Mouse (Mus musculus): ENCODE measurements at regions not wholly inside any gene's neighbourhood (a gene's known extent, or its start where the extent isn't known, plus 50 kb on each side); places are given as distances from the start of the nearest gene placed in this dataset.

DNA sequence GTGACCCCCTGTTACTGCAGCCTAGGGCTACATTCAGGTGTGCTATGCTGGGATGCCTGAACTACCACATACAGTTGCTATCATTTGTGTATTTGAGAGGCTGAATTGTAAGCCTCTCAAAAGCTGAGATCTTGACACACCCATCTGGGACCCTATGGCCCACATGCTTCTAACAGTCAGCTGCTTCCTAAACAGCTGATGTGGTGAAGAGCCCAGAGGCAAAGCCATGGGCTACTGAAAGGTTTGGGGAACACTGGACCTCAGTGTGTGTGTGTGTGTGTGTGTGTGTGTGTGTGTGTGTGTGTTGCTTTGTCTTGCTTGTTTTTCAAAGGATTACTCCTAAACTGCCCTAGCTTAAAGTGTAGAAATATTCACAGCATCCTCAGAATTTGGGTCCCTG, 75.0 kb downstream of the Lbh start:
- no peak for DNase-seq (ENCODE audit: low spot score)

DNA sequence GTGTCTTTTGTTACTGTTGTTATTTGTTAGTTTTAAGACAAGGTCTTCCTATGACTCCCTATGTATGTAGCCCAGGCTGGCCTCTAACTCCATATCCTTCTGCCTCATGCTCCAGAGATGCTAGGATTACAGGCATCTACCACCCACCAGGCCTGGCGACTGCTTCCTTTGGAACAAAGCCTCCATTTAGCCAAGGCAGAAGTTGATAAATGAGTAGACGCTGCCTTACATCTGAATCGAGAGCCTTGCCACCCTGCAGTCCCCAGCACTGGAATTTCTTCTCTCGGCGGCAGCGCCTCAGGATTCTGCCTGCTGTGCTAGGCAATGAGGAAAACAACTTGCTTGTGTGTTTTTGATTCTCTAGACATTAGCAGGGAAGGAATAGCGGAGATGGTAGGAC, 75.5 kb downstream of the Lbh start:
- DNase-seq (ENCODE audit: low spot score): peak; percentile 55

DNA sequence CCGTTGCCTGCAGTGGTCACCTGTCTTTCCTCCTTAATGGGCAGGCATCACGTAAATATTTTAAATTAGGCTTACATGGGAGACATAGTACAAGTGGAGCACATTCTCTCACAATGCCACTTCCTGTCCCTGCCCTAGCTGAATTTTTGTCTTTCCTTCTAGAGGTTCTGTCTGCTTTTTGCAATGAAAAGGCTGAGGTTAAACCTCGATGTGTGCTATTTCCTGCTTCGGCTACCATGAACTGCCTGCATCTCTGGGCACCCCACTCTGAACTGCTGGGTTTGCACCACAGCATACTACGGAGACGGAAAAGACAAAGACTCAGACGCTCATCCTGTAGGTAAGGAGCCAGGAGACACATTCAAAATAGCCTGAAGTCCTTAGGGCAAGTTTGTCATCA, 78.4 kb downstream of the Lbh start:
- DNase-seq (ENCODE audit: low spot score): no peak

DNA sequence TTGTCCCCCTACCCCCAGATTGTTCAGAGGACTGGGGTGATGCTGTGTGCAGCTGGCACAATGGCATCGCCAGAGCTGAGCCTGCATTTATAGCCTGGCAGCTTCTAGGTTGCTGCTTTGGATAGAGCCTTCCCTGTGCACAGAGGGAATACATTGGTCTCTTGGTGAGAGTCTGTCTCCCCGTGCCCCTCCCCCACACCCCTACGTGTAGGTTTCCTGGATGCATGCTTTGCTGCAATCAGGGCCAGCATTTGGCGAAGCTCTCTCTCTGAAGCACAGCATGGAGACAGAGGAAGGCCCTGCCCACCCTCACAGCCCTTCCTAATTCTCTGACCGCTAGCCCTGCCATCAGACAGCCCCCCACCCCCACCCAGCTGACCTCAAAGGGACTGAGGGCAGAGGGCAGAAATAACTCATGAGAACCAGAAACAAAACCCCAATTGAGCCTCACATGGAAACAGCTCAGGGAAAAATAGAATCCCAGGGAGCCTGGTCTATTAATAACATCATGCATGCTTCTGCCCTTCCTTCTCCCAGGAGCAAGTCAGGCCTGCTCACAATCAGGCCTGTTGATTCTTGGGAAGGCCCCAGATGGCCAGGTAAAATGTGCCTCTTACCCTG, 79.3 kb downstream of the Lbh start:
- peak; percentile 76 for DNase-seq (ENCODE audit: low spot score)

DNA sequence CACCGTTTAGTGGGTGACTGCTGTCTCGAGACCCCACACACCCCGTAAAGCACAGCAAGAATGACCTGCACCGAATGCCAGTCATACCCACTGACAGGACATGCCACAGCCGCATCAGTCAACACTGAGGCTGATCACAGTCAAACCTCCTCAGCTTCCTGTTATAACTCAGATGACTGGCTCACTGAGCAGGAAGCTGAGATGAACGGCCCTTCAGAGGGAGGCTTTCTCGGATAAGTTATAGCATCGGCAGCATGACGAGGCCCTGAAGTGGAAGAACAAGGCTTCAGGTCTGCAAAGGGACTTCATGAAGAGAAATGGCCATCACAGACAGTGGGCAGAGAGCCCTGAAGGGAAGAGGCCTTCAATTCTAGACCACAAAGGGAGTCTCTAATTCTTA, 87.0 kb downstream of the Lbh start:
- DNase-seq (ENCODE audit: low spot score): no peak

DNA sequence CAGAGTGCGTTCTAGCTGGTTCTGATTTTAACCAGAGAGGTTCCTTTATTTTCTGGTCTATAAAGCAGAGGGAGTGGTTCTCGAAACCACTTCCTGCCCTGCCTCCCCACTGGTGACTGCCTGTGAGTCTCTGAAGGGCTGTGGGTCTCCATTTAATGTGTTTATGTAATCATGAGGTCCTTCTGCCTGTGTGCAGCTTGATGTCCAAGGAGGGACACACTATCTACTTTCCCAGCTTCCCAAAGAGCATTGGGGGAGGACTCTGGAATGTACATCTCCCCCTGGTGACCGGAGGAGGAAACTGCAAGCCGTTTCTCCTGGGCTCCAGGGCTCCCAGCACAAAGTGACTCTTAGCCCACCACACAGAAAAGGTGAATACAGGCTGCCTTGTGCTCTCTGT, 90.8 kb downstream of the Lbh start:
- DNase-seq (ENCODE audit: low spot score): peak; percentile 72

DNA sequence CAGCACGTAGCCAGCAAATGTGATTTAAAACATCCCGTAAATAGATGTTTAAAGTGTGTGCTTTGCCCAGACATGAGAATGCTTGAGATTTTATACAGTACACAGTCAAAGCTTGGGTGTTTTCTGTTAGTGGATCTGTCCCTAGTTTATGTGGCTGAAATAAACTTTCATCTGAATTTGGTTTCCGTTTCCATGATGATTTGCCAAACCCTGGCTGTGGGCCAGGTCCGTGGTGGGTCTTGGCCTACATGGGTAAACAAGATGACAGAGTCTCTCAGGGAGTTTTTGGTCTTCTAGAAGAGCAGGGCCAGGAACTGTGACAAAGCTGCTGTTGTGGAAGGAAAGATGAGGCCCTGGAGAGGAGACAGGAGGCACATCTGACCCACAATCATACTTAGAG, 91.9 kb downstream of the Lbh start:
- no peak for DNase-seq (ENCODE audit: low spot score)

DNA sequence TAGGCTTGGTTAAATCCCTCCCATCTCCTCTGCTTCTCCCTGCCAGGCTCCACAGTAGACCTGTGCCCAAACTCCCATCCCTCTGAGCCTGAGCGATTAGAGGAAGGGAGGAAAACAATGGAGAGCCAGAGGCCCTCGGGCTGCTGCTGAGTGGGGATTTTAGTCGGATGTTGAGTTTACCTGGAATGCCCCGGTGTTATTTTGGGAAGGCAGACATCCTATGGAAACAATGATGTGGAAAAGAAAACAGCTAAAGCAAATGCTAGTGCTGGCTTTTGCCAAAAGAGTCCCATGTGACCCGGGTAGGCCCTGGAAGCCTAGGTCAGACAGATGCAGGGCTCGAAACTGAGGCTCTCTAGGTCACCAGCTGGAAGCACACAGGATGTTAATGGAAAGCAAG, 94.3 kb downstream of the Lbh start:
- DNase-seq (ENCODE audit: low spot score): no peak

DNA sequence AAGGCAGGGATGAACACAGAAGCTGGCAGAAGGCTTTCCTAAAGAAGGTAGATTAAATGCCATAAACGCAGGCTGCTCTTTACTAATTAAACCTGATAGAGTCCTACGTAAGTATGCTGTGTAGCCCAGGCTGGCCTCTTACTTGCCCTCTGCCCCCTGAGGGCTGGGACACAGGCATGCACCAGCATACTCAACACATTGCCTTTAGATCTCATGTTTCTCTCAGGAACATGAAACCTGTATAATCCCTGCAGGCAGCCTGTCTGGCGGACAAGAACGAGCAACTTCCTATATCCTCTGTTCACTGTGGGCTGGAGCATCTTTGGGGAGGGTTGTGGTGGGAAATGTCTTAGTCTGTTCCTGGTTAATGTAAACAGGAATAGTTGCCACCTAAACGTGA, 94.8 kb upstream of the Lclat1 start:
- peak; percentile 34 for DNase-seq (ENCODE audit: low spot score)

DNA sequence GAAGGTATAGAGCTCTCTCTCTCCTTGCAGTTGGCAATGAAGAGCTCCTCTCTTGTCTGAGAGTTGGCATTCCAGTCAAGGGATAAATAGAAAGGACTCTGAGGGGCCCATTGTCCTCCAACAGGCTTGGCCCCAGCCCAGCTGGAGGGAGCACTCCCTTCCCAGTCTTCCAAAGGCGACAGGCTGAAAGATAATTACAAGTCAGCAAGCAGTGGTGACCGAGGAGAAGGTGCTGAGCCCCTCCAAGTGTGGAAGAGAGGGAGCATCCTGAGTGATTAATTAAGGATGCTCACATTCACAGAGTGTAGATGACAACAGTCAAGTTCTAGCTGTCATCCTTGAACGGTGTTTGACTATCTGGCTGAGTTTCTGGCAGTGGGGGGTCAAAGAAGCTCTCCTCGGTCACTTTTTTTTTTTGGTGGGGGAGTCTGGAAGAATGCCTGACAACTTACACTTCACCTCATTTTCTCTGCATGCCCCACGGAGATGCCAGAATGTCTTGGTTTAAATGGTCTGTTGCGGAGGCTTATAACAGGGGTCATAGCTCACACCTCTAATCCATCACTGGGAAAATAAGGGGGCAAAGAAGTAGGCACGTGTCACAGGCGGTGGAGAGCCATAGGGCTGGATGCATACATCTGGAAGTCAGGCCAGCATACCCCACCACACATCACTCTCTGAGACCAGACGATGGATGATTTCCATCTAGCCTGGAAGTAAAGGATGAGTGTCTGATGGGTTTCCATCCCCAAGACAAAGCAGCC, 93.5 kb upstream of the Lclat1 start:
- no peak for DNase-seq (ENCODE audit: low spot score)

DNA sequence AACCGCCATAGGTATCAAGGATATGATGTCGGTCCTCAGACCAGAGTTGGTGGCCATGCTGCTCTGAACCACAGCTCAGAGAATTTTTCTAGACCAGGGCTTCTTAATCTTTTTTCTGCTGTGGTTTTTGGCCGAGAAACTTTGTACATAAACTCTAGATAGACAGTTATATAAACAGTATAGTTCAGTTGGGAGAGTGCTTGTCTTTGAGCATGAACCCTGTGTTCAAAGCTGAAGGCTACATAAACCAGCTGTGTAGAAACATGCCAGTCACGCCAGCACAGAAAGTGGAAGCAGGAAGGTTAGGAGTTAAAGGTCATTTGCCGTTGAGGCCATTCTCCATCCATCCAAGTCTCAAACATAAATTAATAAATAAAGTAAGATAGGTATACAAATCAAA, 90.6 kb upstream of the Lclat1 start:
- no peak for DNase-seq (ENCODE audit: low spot score)

DNA sequence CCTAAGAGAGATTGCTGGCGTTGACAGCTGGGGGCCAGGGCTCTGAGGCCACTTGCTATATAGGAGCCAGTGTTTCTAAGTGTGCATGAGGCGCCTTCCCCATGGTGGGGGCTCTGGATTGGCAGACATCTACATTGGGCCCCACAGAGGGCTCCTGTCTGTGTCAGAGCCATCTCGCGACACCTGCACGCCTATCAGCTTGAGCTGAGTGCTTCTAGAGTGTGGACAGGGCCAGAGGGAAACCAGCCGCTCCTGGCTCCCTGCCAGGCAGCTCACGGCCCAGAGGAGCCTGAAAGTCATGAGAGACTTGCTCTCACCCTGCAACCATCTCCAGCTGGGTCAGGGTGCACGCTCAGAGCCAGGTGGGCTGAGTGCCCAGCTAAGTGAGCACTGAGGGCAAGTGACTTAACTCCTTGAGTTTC, 85.1 kb upstream of the Lclat1 start:
- DNase-seq (ENCODE audit: low spot score): no peak

DNA sequence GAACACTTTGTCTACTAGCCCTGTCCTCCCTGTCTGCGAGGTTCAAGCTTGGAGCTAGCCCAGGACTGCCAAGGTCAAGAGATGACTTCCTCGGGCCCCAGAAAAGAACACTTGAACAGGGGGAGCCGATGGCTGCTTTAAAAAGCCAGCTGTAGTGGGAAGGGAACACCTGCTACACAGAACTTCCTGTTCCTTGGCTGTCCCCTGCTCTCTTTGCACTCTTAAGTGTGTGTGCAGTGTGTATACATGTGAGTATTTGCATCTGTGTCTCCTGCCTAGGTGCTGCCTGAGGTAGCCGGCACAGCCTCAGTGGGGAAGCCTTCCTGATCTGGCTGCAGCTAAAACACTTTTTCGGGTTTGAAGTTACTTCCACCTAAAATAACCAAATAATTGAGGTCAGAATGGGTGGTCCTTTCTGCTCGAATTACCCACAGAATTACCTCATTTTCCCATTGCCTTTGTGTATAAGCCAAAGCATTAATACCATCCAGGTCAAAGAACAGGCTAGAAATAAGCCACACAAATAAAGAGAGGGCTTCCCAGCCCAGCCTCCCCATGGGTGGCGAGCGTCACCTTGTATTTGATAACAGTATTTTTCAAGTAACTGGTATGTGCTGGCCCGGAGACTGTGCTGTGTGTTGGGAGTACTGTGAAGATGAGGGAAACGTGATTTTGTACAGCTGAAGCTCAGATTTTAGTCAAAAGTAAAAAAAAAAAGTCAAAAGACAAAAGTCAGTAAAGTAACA, 84.2 kb upstream of the Lclat1 start:
- DNase-seq (ENCODE audit: low spot score): no peak

DNA sequence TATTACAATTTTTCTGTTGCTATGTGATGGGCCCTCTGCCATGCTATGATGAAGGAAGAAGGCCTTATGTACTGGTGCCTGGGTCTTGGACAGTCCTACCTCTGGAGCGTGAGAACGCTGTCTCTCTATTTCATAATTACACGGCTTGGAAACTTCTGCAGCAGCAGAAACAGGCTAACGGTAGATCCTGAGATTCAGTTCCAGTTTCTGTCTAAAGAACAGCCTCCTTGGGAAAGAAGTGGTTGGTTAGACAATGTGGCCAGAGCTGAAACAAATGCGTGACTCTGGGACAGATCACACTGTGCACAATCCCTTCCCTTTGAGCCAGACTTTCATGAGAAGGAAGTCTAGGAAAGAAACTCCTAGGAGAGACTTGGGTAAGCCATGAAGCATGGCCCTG, 80.7 kb upstream of the Lclat1 start:
- DNase-seq (ENCODE audit: low spot score): no peak

DNA sequence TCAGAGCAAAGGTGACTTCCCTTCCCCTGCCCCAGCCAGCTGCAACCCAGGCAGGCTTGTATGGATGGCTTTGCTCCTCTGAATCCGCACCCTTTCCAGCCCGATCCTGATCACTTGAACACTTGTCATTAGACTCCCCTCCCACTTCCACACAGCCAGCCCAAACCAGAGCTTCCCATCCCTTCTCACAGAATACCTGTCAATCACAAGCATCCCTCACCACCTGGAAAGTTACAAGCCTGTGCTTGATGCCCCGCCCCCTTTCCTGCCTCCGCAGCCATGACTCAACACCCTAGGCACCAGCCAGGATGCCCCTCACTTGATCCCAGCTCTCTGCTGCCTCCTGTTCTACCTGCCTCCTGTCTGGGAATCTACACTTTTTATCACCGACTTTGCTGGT, 76.0 kb upstream of the Lclat1 start:
- DNase-seq (ENCODE audit: low spot score): no peak

DNA sequence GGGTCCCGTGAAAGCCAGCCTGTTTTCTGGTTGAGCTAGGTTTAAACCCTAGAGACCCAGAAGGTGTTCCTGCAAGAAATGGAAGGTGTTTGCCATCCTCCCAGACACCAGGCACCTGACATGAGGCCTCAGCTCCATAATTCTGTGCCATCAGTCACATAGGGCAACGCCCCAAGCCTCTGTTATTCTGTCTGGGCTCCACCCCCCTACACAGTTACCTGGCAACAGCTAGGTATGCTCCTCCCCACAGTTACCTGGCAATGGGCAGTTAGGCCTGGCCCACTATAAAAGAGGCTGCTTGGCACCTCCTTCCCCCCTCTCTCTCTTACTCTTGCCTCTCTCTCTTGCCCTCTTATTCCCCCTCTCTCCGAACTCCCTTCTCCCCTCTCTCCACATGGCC, 75.5 kb upstream of the Lclat1 start:
- no peak for DNase-seq (ENCODE audit: low spot score)

DNA sequence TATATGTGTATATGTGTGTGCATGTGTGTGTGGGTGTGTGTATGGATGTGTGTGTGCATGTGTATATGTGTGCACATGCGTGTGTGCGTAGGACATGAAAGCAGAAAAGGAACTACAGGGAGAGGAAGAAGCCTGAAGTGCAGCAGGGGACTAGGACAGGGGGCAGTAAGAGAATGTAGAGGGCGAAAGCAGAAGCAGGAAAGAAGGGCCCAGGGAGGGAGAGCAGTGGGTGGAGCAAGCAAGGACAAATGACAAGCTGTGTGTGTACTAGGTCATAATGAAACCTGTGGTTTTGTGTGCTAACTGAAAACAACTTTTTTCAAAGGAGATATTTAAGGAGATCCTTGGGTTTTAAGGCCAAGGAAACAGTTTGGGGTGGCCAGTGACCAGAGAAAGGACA, 73.4 kb upstream of the Lclat1 start:
- DNase-seq (ENCODE audit: low spot score): no peak

DNA sequence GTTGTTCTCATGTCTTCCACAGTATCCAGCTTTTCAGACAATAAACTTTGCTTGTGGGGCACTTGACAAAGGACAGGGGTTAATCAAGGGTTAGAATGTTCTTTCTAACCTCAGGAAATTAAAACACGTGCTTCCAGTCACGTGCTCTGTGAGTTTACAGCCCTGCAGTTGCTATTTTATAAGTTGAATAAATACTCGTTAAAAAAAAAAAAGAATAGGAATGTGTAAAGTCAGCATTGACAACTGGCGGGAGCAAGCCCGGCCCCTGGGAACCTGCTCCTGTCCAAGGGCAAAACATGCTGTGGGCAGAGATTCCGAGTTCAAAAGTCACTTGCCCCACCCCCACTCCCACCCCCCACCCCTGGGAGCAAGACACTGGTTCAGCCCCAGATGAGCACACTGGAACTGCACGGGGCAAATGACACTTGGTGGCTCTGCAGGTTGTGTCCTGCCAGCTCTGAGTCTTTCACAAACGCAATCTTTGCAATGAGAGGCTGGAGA, 72.8 kb upstream of the Lclat1 start:
- no peak for DNase-seq (ENCODE audit: low spot score)

DNA sequence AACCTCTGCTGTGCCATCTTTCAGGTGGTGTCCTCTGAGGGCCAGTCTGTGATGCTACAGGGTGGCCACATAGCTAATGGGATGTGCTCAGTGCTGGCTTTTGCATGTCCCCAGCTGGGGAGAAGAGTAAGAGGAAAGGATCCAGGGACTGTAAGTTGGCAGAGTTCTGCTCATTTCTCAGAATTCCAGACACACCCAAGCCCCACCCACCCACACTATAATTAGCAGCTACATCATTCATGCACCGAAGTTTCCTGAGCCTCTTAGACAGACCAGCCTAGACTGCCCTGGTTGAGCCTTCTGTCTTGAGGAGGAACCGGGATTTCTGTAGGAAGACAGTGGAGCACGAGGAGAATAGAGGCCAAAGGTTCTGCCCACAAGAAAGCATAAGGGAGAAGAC, 70.9 kb upstream of the Lclat1 start:
- DNase-seq (ENCODE audit: low spot score): no peak

DNA sequence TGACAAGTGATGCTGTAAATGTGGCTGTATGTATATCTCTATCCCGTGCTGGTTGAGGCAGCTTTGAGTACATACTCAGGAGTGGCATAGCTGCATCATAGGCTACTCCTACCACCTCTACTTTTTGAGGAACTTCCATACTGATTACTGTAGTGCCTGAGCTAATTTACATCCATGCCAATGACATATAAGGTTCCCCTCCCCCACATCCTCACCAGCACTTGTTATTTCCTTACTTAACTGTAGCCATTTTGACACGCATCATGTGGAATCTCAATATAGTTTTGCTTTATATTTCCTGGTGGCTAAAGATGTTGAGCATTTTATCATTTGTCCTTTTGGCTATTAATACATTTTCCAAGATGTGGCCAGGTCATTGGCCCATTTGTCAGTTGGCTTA, 69.2 kb upstream of the Lclat1 start:
- DNase-seq (ENCODE audit: low spot score): no peak

DNA sequence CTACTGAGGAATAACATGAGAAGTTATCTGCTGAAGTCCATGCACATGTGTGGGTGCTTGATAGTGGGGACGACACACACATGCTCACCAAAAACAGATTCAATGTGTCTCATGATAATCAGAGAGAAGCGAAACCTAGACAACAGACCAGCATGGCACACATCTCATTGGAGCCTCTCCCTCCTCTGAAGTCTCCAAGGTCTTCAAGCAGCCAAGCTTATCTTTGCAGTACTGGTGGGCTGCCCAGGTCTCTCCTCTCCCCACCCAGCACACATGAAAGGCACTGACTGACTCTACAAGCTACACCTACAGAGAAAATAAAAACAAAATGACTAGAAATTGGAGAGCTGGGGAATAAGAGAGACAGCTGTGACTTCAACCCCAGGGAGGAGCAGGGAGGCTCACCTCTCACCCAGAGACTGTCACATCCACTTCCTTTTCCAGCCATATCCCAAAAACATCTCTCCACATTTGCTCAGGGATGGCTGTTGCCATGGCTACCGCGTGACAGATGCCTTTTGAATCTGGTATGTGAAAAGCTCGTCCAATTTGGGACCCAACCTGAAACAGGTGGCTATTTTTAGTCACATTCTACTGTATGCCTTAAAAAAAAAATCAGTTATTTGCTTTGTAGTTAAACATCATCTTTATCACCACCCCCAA, 62.7 kb upstream of the Lclat1 start:
- no peak for DNase-seq (ENCODE audit: low spot score)

DNA sequence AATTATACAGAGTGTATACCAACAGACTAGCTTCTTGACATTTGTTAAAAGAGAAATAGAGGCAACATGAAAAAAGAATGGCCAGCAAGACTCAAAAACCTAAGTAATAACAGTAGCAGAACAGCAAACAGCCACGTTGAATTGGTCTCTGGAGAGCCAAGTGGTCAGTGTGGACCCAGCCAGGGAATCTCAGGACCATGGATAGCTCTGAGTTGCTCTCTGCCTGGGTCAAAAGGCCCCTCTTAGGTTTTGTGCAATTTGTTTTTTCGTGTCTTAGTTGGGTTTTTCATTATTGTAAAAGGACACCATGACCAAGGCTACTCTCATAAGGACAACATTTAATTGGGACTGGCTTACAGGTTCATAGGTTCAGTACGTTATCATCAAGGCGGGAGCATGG, 60.8 kb upstream of the Lclat1 start:
- DNase-seq (ENCODE audit: low spot score): peak; percentile 73

DNA sequence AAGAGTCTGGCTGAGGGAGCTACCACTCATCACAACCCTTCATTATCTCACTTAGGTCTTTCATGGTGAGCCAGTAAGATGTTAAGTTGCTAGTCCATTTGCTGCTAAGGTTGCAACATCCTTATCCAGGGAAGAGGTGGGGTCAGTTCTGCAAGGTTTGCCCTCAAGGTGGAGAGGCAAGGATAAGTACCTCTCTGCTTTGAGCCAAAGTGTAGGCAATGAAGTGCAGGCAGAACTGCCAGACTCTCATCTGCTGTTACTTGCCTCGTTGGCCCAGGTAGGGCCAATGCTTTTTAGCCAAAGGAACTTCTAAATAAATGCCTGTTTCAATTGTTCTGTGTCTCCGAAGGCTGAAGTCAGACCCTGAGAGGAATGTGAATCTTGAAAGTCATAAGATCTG, 59.6 kb upstream of the Lclat1 start:
- DNase-seq (ENCODE audit: low spot score): no peak
